Mouse (Mus musculus): ENCODE data around the gene Hoxa7.

Hoxa7 gene

GRCm38 (mm10) chr6:52175864-52176263, 45.8 kb downstream of the Hoxa7 start:
- no peak for DNase-seq (ENCODE audit: low spot score in 2 of 2)

DNA sequence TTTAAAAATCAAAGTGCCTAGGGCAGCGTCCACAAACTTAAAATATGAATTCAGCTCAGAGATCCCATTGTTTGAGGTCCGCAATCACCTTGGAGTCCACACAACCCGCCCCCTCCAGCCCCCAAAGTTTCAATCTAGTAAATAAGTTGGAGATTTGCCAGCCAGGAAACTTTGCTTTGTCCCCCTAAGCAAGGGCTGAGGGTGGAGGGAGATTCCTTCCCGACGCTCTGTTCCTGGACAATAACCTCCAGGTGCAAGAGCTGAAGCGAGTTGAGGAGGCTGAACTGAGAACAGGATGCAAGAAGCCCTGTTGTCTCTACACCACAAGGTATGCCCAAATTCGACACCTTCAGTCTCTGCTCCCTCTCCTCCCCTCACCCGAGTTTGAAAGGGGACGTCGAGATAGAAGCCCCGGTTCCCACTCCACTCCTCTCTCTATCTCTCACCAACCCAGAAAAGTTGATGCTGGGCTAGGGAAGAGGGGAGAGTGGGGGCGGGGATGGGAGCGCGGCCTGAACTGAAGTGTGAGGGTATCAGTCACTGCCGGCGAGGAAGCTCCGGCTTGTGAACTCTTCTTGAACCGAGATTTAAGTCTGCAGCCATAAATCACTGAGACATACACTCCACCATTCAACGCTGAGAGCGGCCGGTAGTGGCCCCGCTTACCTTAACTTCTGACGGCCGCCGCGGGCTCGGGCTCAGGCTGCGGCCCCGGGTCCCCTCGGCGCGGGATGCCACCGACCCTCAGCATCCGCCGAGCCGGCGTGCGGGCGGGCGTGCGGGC, 46.5 kb downstream of the Hoxa7 start:
- no peak for DNase-seq (ENCODE audit: low spot score in 2 of 2)

GRCm38 (mm10) chr6:52173648-52174047, 48.0 kb downstream of the Hoxa7 start:
- no peak for DNase-seq (ENCODE audit: low spot score in 2 of 2)

DNA sequence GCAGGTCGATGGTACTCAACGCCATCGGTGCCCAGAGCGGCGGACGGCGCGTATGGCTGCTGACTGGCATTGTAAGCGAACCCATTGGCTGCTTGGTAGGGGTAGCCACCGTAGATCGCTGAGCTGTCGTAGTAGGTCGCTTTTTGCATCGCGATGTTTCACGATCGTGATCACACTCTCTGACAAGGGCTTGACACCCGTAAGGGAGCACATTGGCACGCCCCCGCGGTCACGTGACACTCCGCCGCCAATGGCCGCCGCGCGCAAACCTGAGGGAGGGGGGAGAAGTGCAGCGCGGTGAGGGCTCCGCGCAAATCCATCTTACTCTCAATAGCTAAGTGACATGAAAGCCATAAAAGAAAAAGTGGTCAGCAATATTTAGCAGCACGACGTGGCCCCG, 49.2 kb downstream of the Hoxa7 start:
- DNase-seq (ENCODE audit: low spot score in 2 of 2): no peak

GRCm38 (mm10) chr6:52171938-52172337, 49.7 kb downstream of the Hoxa7 start:
- no peak for DNase-seq (ENCODE audit: low spot score in 2 of 2)

DNA sequence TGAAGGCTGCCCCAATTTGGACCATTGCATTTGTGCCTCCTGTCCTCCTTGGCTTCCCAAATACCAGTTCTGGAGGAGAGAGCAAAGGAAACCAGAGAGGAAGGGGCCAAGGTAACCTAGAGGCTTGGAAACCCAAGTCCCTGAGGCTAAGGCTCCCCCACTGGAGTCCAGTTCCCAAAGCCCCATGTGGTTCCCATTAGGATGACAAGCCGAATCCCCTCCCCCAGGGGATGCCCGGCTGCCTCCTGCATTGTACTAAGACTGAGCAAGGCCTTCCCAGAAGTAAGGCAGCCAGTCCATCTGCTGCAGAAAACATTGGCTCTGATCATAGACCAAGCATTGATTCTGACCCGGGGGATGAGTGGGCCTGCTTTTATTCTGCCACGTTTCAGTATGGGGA, 50.3 kb downstream of the Hoxa7 start:
- DNase-seq (ENCODE audit: low spot score in 2 of 2): no peak

- no peak for DNase-seq (ENCODE audit: low spot score in 2 of 2)
Observed at GRCm38 (mm10) chr6:52170898-52171223, 50.8 kb downstream of the Hoxa7 start.

GRCm38 (mm10) chr6:52170166-52170897, 51.3 kb downstream of the Hoxa7 start:
- DNase-seq (ENCODE audit: low spot score in 2 of 2): no peak

DNA sequence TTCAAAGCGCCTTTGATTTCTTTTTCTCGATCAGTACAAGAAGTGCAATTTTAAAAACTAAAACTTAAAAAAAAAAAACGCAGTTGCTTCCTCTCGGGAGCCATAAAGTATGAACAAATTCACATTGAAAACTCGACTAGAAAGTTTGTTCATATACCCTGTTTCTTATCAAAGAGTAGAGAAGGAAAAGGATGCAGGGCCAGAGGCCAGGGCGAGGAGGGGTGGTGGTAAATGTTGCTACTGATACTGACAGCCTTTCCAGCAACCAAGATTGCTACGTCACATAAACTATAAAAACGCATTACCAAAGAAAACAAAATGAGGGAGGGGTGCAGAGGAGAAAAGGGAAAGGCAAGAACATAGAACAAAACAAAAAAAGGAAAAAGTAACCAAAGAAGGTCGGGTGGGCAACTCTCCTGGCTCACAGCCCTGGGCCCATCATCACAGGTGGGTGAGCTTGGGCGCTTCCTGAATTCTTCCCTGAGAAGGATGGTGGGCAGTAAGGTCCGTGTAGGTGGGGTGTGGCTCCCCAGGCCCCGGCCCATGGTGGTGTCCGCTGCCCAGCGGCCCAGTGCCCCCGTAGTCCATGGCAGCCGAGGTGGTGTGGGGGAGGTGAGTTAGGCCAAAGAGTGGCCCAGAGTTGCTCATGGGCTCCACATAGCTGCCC, 52.0 kb downstream of the Hoxa7 start:
- no peak for DNase-seq (ENCODE audit: low spot score in 2 of 2)

DNA sequence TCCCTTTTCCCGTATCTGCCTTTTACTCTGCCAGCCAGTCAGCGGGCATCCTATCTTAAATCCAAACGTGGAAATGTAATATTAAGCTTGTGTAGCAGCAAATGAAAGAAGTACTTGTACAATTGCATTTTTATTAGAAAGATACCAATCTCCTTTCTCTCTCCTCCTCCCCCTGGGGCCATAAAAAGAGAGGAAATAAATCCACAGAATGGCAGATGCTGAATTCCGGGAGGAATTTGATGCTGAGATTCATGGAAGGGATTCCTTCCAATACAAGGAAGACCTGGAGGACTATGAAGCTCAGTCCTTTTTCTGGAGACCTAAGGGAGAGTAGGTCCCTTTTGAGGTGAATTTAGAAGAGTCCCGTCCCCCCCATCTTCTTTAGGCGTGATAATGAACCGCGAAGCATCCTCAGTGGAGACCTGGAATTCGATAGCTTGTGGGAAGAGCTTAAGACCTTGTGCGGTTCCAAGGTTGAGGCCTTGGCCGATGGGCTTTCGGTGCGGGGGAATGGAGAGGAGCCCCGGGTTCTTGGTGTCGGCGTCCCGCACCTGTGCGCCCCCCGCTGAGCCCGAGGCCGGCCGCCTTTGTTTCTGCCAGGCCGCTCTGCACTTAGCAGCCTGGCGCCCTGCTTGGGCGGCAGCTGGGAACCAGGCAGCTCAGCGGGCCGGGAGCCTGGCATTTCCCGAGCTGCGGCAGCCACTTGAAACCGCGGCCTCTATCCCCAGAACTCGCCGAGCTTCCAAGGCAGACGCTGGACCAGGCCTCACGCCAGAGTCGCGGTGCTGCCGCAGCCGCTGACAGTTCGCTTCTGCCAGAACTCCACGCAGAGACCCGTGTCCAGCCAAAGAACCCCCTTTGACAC, 53.2 kb downstream of the Hoxa7 start:
- no peak for DNase-seq (ENCODE audit: low spot score in 2 of 2)

GRCm38 (mm10) chr6:52167736-52168161, 53.9 kb downstream of the Hoxa7 start:
- DNase-seq (ENCODE audit: low spot score in 2 of 2): no peak

DNA sequence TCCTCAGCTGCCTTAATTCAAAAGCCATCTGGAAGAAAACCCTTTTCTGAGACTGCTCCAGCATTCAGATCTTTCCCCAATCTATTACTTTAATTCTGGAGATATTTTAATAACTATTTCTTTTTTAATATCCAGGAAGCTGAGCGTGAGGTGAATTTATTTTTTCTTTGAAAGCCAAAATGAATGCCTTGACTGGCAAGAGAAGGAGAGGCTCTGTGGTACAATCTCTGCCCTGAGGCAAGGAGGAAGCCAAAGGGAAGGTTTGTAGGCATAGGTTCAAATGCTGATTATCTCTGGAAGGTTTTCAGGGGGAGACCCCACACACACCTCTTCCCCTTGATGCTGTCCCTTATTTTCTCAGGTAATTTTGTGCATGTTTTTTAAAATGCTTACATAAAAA, 54.5 kb downstream of the Hoxa7 start:
- DNase-seq (ENCODE audit: low spot score in 2 of 2): no peak

- DNase-seq (ENCODE audit: low spot score in 2 of 2): no peak
Observed at GRCm38 (mm10) chr6:52166431-52167077, 55.1 kb downstream of the Hoxa7 start.

DNA sequence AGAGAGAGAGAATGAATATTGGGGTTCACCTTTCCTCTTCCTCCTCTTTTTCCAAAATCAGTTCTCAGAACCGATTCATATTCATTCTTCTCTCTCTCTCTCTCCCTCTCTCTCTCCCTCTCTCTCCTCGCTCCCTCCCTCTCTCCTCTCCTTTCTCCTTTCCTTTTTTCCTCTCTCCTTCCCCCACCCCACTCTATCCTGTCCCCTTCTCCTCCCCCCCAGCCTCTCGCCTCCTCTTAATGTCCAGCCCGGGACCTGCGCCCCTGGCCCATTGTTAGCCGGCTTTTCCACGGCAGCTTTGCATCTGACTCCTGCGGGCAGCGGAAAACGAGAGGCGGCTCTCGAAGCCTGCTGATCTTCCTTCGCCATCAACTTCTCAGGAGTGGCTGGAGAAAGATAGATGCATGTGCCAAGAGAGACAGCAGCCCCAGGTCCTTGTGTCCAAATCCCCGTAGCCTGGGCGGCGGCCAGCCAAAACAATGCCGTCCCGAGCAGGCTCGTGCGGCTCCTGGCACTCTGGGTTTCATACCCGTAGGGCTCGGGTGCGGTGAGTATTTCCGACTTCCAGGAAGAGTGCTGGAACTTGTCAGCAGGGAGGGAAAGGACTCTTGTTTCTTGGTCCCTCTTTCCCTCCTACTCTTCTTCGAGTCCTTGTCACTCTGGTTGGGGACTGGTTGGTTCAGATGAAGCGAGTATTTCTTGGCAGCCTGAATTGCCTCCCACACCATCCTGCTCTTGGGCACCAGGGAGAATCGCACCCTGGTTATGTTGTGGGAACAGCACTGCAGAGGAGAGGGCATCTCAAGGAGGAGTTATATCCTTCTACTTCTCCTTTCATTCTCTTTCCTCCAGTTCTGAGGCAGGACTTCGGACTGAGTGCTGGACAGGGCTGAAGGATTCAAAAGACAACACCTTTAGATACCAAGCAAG, 55.9 kb downstream of the Hoxa7 start:
- no peak for DNase-seq (ENCODE audit: low spot score in 2 of 2)

DNA sequence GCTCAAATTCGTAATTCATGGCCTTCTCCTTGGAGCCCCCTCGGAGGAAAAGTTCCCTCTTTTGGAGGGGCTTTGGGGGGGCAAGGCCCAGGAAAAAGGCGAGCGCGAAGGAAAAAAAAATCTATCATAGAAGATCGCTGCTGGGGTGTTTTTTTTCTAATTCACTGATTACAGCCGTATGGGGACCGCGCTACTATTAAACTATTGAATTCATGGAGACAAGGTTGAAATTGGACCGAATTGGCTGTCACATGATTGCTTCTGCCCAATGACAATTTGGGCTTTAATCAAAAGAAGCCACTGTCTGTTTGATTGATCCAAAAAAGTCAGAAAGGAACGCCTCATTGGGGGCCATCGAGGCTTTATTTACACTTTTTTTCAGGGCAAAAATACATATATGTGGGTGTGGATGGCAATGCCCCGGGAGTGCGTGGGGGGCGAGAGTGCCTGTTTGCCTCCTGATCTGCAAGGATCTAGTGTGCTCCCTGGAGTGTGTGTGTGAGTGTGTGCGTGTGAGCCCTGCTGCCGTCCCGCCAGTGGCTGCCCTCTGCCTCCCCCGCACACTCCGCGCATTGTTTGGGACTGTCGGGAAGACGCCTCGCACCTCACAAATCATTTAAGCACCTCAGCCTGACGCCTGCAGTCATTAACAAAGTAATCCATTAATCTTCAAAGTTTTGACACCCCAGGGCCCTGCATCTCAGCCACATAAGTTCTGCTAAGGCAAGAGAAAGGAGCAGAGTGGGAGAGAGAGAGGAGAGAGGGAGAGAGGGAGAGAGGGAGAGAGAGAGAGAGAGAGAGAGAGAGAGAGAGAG, 56.8 kb downstream of the Hoxa7 start, which contains the start of gene Hoxa2:
Hoxa2 (minus strand) TSS at position 206 of the 815 bp plus-strand sequence.
- DNase-seq (ENCODE audit: low spot score in 2 of 2): no peak

Data from frontal cortex, postnatal 10 days (tissue).